Mouse (Mus musculus) C2C12 (cell line): ENCODE data around the gene Gucd1.

Source experiments
- CEBPB ChIP-seq: IDR thresholded peaks from one replicate; pipeline ENCODE4 v1.6.1; 2011; ENCODE audit warnings: low read depth, mild to moderate bottlenecking, control low read depth, moderate library complexity
- CTCF ChIP-seq: IDR thresholded peaks from one replicate; pipeline ENCODE4 v1.5.1; 2011; ENCODE audit not compliant: control insufficient read depth, insufficient read depth, insufficient read length
- FOSL1 ChIP-seq: IDR thresholded peaks from one replicate; pipeline ENCODE4 v1.8.0; 2011; ENCODE audit warnings: mild to moderate bottlenecking, low read length; ENCODE audit not compliant: poor library complexity, insufficient read depth, severe bottlenecking
- MAX ChIP-seq: IDR thresholded peaks from one replicate; pipeline ENCODE4 v1.6.1; 2011; ENCODE audit warnings: mild to moderate bottlenecking, control low read depth
- USF1 ChIP-seq: IDR thresholded peaks from one replicate; pipeline ENCODE4 v1.6.1; 2011; ENCODE audit warnings: low read depth, mild to moderate bottlenecking, control low read depth, moderate library complexity

DNA sequence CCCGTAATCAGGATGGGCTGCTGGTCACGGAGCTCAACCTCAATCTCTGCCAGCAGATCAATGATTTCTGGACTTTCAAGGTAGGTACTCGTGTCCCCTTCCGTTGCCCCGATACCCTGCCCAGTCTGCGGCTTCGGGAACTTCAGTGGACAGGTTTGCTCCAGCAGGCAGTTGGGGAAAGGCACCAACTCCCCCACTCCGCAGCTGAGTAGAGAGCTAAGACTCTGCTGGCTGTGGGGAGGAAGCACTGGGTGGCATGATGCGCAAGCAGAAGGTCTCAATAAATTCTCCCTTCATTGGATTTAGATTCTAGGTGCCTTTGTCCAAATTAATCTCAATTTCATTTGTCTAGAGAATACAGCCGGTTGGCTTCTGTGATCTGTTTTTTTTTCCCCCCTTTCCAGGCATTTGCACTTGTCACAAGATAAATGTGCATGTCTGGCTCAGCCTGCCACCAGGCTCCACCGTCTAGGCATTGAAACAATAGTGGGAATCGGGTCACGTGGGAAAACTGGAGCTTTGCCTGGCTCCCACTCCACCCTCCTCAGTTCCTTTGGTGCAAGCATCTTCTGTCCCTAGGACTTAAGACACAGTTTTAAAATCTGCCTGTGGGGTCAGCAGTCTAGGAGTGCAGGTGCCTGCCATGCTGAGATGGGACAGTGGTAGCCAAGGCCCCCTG is 79.5 kb downstream of the Gucd1 start:
- TF ChIP-seq CTCF, result no peak
- TF ChIP-seq CEBPB, result no peak
- peak; percentile 19 for TF ChIP-seq USF1
- TF ChIP-seq MAX, result no peak
- no peak for TF ChIP-seq FOSL1
